In the genomic region with DNA sequence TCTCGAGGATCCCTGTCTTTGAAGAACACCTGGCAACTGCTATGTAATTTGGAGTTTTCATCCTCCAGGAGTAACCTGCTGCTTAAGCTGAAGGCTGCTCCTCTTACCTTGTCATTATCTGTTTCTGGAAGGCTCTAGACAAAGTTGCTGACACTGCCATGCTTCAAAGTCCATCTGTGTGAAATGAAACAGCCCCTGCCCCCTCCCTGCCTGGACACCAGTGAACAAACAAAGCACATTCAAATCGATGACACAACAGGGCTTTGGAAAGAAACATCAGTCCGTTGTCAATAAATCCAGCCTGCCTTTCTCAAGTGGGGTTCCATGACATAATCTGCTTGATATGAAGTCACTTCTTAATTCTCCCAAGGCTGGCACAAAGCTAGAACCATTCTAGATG, we compare ENCODE assay signal across 15 mouse cellular contexts.
DNase-seq lines count a peak whose midpoint lies in the region; ATAC-seq lines count a peak whose summit lies in the region.
"Had no signal": no experiment of that assay in that cellular context is flagged by ENCODE, and none has a peak within 500 bp of the region (broad histone marks: within the 10 kb centered on the region; RNA-seq: fewer than 3 reads in every experiment).

No protein-coding gene starts in this region.

- 0 out of 2 replicates have a peak, but pooled peaks have one; percentile 42 for ATAC-seq in liver, embryonic 12.5 days
- ATAC-seq in CD4-positive, CD25-positive, alpha-beta regulatory T cell, adult 4 months: no peak

- no peak overlapping the region for H3K4me3 ChIP-seq in liver, embryonic 12.5 days
- H3K4me3 ChIP-seq: forebrain, embryonic 10.5 days; hindbrain, embryonic 13.5 days; lung, embryonic 15.5 days had no signal

- WGBS in liver, embryonic 12.5 days (ENCODE audit: insufficient replicate concordance): 50% methylated on average over 3 of the region's 3 CpGs

- no peak overlapping the region for H3K9ac ChIP-seq in liver, embryonic 12.5 days
- H3K9ac ChIP-seq: hindbrain, embryonic 13.5 days; lung, embryonic 15.5 days had no signal

- no peaks in the 10 kb centered on the region for H3K27me3 ChIP-seq in liver, embryonic 12.5 days (replicated peaks)
- H3K27me3 ChIP-seq: hindbrain, embryonic 13.5 days; lung, embryonic 15.5 days had no signal

- DNase-seq in layer of hippocampus, adult 9-11 months: peak; percentile 59
- DNase-seq in layer of hippocampus, adult 9-10 months (ENCODE audit: low spot score): no peak
- peak; percentile 78 for DNase-seq in kidney, adult 9 months
- DNase-seq in yolk sac, embryonic 10.5 days (ENCODE audit: low spot score): peak; percentile 67
- no peak for DNase-seq in right cerebral cortex, adult 18-20 months
- DNase-seq: cerebellum, adult 9-10 months; gastrocnemius, postnatal 25 days; heart, postnatal 10 days; thymus, postnatal 25 days had no signal

- H3K27ac ChIP-seq in liver, embryonic 12.5 days: no peak overlapping the region
- H3K27ac ChIP-seq: forebrain, embryonic 10.5 days; hindbrain, embryonic 13.5 days; kidney, postnatal 0 days; lung, embryonic 15.5 days had no signal

- H3K4me1 ChIP-seq in liver, embryonic 12.5 days: no peaks in the 10 kb centered on the region
- H3K4me1 ChIP-seq: forebrain, embryonic 10.5 days; hindbrain, embryonic 13.5 days; lung, embryonic 15.5 days had no signal

- no peak overlapping the region; the same call in 1 of the 2 replicates for H3K4me2 ChIP-seq in liver, embryonic 12.5 days
- H3K4me2 ChIP-seq: hindbrain, embryonic 13.5 days; lung, embryonic 15.5 days had no signal

- H3K36me3 ChIP-seq in liver, embryonic 12.5 days: no peaks in the 10 kb centered on the region
- H3K36me3 ChIP-seq: hindbrain, embryonic 13.5 days; lung, embryonic 15.5 days had no signal

- no peaks in the 10 kb centered on the region for H3K9me3 ChIP-seq in liver, embryonic 12.5 days (replicated peaks)
- H3K9me3 ChIP-seq: hindbrain, embryonic 13.5 days; lung, embryonic 15.5 days had no signal

Comparison
In these comparisons a context has a peak if more than half of its experiments do, and no peak if none do; other contexts are left out.
1. DNase-seq: peak in layer of hippocampus, adult 9-11 months (single experiment), kidney, adult 9 months (single experiment) and yolk sac, embryonic 10.5 days (single experiment); none in layer of hippocampus, adult 9-10 months (single experiment) and right cerebral cortex, adult 18-20 months (single experiment).